Mouse (Mus musculus) stomach, postnatal 0 days (tissue): Measurements from ENCODE around the gene Phf5a.
A peak's percentile ranks its signal among the peaks of the same experiment; 100 is the strongest.
"Not testable (repeated sequence)": the region's sequence is repeated elsewhere in the genome, so short reads cannot be mapped to it uniquely, and the experiment has no call there.

Experiments
- CTCF ChIP-seq: IDR thresholded peaks from 2 replicates; pipeline ENCODE4 v1.5.1; 2016; ENCODE audit warnings: antibody characterized with exemption, low read depth, mild to moderate bottlenecking, moderate library complexity
- EP300 ChIP-seq: optimal IDR thresholded peaks from 2 replicates; pipeline ENCODE3; 2016; ENCODE audit warnings: antibody characterized with exemption

GRCm38 (mm10) chr15:81908767-81909166, 37.1 kb upstream of the Phf5a start:
- TF ChIP-seq CTCF, result peak; percentile 43
- TF ChIP-seq EP300, result not testable (repeated sequence)
